Mouse (Mus musculus): ENCODE results near the gene Tmbim7. TPM values are rescaled to one million over a fixed set of nuclear protein-coding genes. Genes with fewer than 3 reads are reported as not detected.

The Tmbim7 gene
- polyA plus RNA-seq, 1 experiment from 2014 or later, result not detected

DNA sequence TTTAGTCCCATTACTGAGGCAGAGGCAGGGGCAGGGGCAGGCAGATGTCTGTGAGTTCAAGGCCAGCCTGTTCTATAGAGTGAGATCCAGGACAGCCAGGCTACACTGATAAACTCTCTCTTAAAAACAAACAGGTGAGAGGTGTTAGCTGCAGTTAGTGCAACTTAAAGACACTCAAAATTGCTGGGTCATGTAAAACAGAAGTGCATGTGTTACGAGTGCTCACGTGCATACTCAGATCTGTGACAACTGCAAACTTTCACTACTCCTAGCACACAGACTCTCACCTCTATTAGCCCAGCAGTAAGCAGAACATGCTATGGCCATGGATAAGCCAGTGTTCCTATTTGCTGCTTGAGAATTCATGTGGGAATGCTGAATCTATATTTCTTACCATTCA is 72.4 kb downstream of the Tmbim7 start:
- H3K4me2 ChIP-seq (ENCODE audit: low read depth, low read length), result no peak overlapping the region
- DNase-seq (ENCODE audit: low spot score), result no peak
- 92% methylated on average over 2 of the region's 2 CpGs for WGBS

DNA sequence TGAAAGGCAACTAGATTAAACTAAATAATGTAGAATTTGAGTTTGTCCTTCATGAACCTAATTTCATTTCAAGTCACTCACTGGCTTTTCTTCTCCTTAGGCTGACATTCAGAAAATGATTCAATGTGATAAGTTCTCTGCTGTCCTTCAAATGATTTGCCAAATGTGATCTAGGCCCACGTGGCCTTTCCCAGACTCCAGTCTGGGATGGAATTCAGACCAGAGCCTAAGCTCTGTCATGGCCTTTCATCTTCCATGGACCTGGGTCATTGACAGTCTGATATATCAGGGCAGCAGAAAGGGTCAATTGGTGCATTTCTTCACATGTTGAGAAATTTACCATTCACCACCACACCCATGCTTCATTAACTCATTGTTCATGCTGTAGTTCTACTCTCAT is 74.5 kb downstream of the Tmbim7 start:
- ATAC-seq (ENCODE audit: low read depth) (no peak), DNase-seq (ENCODE audit: low spot score) (no peak)
- 81% methylated on average over 1 of the region's 1 CpGs for WGBS

More for the DNA sequence above, 72.4 kb downstream of the Tmbim7 start:
- Histone ChIP-seq H3K9me3 (ENCODE audit: control insufficient read depth, low read length) (no peaks in the 10 kb centered on the region), H3K9ac (ENCODE audit: low read depth, low read length) (no peak overlapping the region), H3K4me3 (ENCODE audit: low read depth, low read length) (no peak overlapping the region), H3K27me3 (replicated peaks; ENCODE audit: control insufficient read depth, insufficient read depth, low read length) (no peaks in the 10 kb centered on the region), H3K4me1 (ENCODE audit: control insufficient read depth, insufficient read depth, low read length) (no peaks in the 10 kb centered on the region), H3K27ac (replicated peaks; ENCODE audit: low read depth, low read length) (no peak overlapping the region), H3K36me3 (ENCODE audit: control insufficient read depth, insufficient read depth, low read length) (peaks cover 37% of the 10 kb centered on the region)
- no peak for ATAC-seq (ENCODE audit: low read depth)

DNA sequence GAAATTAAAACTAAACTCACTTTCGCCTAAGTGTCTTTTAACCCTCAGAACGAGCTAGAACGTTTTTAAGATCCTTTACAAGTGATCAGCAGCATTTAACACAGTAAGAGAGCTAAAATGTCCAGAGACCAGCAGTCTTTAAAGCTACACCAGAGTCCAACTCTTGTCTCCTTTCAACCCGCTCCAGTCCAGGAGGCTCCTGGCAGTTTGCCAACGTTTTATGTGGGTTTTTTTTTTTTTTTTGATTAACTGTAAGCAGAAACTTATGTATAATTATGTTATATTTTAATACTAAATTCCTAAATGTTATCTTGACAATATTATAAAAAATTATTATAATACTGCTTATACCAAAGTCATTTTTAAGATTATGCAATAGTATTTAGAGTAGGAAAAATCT is 77.8 kb downstream of the Tmbim7 start:
- Histone ChIP-seq H3K27me3 (replicated peaks; ENCODE audit: control insufficient read depth, insufficient read depth, low read length) (no peaks in the 10 kb centered on the region), H3K9me3 (ENCODE audit: control insufficient read depth, low read length) (no peaks in the 10 kb centered on the region), H3K36me3 (ENCODE audit: control insufficient read depth, insufficient read depth, low read length) (peaks cover 11% of the 10 kb centered on the region; the same call in 1 of the 2 replicates), H3K27ac (replicated peaks; ENCODE audit: low read depth, low read length) (no peak overlapping the region), H3K4me2 (ENCODE audit: low read depth, low read length) (no peak overlapping the region), H3K4me1 (ENCODE audit: control insufficient read depth, insufficient read depth, low read length) (no peaks in the 10 kb centered on the region), H3K9ac (ENCODE audit: low read depth, low read length) (no peak overlapping the region), H3K4me3 (ENCODE audit: low read depth, low read length) (no peak overlapping the region)
- DNase-seq (ENCODE audit: low spot score) (no peak), ATAC-seq (ENCODE audit: low read depth) (no peak)
- WGBS, result 70% methylated on average over 5 of the region's 5 CpGs

More for the DNA sequence above, 74.5 kb downstream of the Tmbim7 start:
- no peak overlapping the region for H3K4me3 ChIP-seq (ENCODE audit: low read depth, low read length)
- no peaks in the 10 kb centered on the region for H3K9me3 ChIP-seq (ENCODE audit: control insufficient read depth, low read length)
- no peaks in the 10 kb centered on the region for H3K27me3 ChIP-seq (replicated peaks; ENCODE audit: control insufficient read depth, insufficient read depth, low read length)
- H3K9ac ChIP-seq (ENCODE audit: low read depth, low read length), result no peak overlapping the region
- no peak overlapping the region for H3K4me2 ChIP-seq (ENCODE audit: low read depth, low read length)
- peaks cover 22% of the 10 kb centered on the region for H3K36me3 ChIP-seq (ENCODE audit: control insufficient read depth, insufficient read depth, low read length)
- H3K4me1 ChIP-seq (ENCODE audit: control insufficient read depth, insufficient read depth, low read length), result no peaks in the 10 kb centered on the region
- no peak overlapping the region for H3K27ac ChIP-seq (replicated peaks; ENCODE audit: low read depth, low read length)

Small RNA genes lying within 50 kb of the gene (microRNA-seq; reads per million reads assigned to microRNA genes)
- gene Gm22926 (ENCODE audit: borderline number of aligned reads) (not detected), gene Gm26238 (ENCODE audit: borderline number of aligned reads) (not detected)

Other genes starting within 250 kb of the Tmbim7 start
- 24.4 and 27.2 TPM in 2 replicates for gene Fam133b, start 107.3 kb upstream of the Tmbim7 start, polyA plus RNA-seq (2014; fragmentation: Nextera tagmentation; extraction: Ambion mirVana)
- gene 1700109H08Rik, start 79.6 kb upstream of the Tmbim7 start, polyA plus RNA-seq (2014; fragmentation: Nextera tagmentation; extraction: Ambion mirVana), result 1.5 and 1.6 TPM in 2 replicates
- gene Pex1, start 55.1 kb upstream of the Tmbim7 start, polyA plus RNA-seq (2014; fragmentation: Nextera tagmentation; extraction: Ambion mirVana), result 12.9 and 13.0 TPM in 2 replicates
- 11.4 TPM in 2 replicates for gene Rbm48, start 54.6 kb upstream of the Tmbim7 start, polyA plus RNA-seq (2014; fragmentation: Nextera tagmentation; extraction: Ambion mirVana)
- gene Gatad1, start 6.0 kb downstream of the Tmbim7 start, polyA plus RNA-seq (2014; fragmentation: Nextera tagmentation; extraction: Ambion mirVana), result 65.2 and 65.8 TPM in 2 replicates
- gene Ankib1, start 151.7 kb downstream of the Tmbim7 start, polyA plus RNA-seq (2014; fragmentation: Nextera tagmentation; extraction: Ambion mirVana), result 13.2 and 15.2 TPM in 2 replicates
- 34.4 and 38.3 TPM in 2 replicates for gene Krit1, start 152.0 kb downstream of the Tmbim7 start, polyA plus RNA-seq (2014; fragmentation: Nextera tagmentation; extraction: Ambion mirVana)
- gene Lrrd1, start 194.0 kb downstream of the Tmbim7 start, polyA plus RNA-seq (2014; fragmentation: Nextera tagmentation; extraction: Ambion mirVana), result 0.26 TPM in 1 of 2 replicates, not detected in the other
- gene Mterf1a, start 242.8 kb downstream of the Tmbim7 start, polyA plus RNA-seq (2014; fragmentation: Nextera tagmentation; extraction: Ambion mirVana), result 5.9 and 6.2 TPM in 2 replicates

Data from embryonic facial prominence, embryonic 14.5 days (tissue).